Mouse (Mus musculus) forebrain, embryonic 12.5 days (tissue): ENCODE data around the gene Asna1. TPM values are rescaled to one million over a fixed set of nuclear protein-coding genes. Genes with fewer than 3 reads are reported as not detected.
A peak's percentile ranks its signal among the peaks of the same experiment; 100 is the strongest.

ENCODE experiments used
- ATAC-seq: fragments of 200-750 bp; cut with Nextera tagmentation; 2 replicates; pipeline ENCODE4 v1.8.0; 2017; ENCODE audit warnings: moderate TSS enrichment; ENCODE audit not compliant: low FRiP score
- H3K27ac ChIP-seq: fragments of 300-500 bp; sonication (generic); 2 replicates; pipeline ENCODE4 v1.5.1; 2016; ENCODE audit warnings: mild to moderate bottlenecking
- H3K27me3 ChIP-seq: fragments of 300-500 bp; sonication (generic); 2 replicates; pipeline ENCODE4 v1.6.1; 2016; ENCODE audit warnings: mild to moderate bottlenecking
- H3K36me3 ChIP-seq: fragments of 300-500 bp; sonication (generic); replicated peaks from 2 replicates; pipeline ENCODE4 v1.6.1; 2016; ENCODE audit warnings: mild to moderate bottlenecking
- H3K4me1 ChIP-seq: fragments of 300-500 bp; sonication (generic); 2 replicates; pipeline ENCODE4 v1.6.1; 2016
- H3K4me2 ChIP-seq: fragments of 300-500 bp; sonication (generic); 2 replicates; pipeline ENCODE4 v1.6.1; 2016; ENCODE audit warnings: mild to moderate bottlenecking, moderate library complexity
- H3K4me3 ChIP-seq: fragments of 300-500 bp; sonication (generic); replicated peaks from 2 replicates; pipeline ENCODE4 v1.5.1; 2016; ENCODE audit warnings: mild to moderate bottlenecking
- H3K9ac ChIP-seq: fragments of 300-500 bp; sonication (generic); 2 replicates; pipeline ENCODE4 v1.6.1; 2016; ENCODE audit warnings: mild to moderate bottlenecking
- H3K9me3 ChIP-seq: fragments of 300-500 bp; sonication (generic); 2 replicates; pipeline ENCODE4 v1.6.1; 2016
- WGBS: fragments of 180-500 bp; shearing (Covaris S2); methylation state at CpG from one replicate; pipeline ENCODE4 v1.1.7; 2016; 5-methylcytosine and 5-hydroxymethylcytosine counted together
- polyA plus RNA-seq: library from polyadenylated mRNA; unstranded; fragments of >200 nt; fragmentation: Nextera tagmentation; extraction: Ambion mirVana; gene quantifications from 2 replicates; pipeline ENCODE4 v1.2.1, GENCODE M21; 2016

The Asna1 gene
- polyA plus RNA-seq, 1 experiment from 2014 or later: 140 TPM

GRCm38 (mm10) chr8:85032622-85033311, 7.7 kb upstream of the Asna1 start:
- H3K36me3 ChIP-seq: peaks cover 54% of the 10 kb centered on the region
- H3K27ac ChIP-seq: no peak overlapping the region
- 84% methylated on average over 4 of the region's 4 CpGs for WGBS

GRCm38 (mm10) chr8:85029271-85029670, 4.2 kb upstream of the Asna1 start:
- H3K4me2 ChIP-seq: peak overlapping the region; percentile 97; the same call in 1 of the 2 replicates
- H3K4me3 ChIP-seq: peak overlapping the region; percentile 99
- H3K9me3 ChIP-seq: no peaks in the 10 kb centered on the region
- peaks cover 52% of the 10 kb centered on the region for H3K36me3 ChIP-seq
- peak overlapping the region; percentile 99; the same call in 1 of the 2 replicates for H3K9ac ChIP-seq
- WGBS: 92% methylated on average over 14 of the region's 14 CpGs
- no peak for ATAC-seq
- no peak overlapping the region for H3K27ac ChIP-seq
- H3K27me3 ChIP-seq: no peaks in the 10 kb centered on the region
- peaks cover 39% of the 10 kb centered on the region for H3K4me1 ChIP-seq

More at GRCm38 (mm10) chr8:85032622-85033311, 7.7 kb upstream of the Asna1 start:
- H3K9ac ChIP-seq: no peak overlapping the region
- no peak for ATAC-seq
- H3K9me3 ChIP-seq: no peaks in the 10 kb centered on the region
- no peak overlapping the region for H3K4me2 ChIP-seq
- H3K4me3 ChIP-seq: no peak overlapping the region
- H3K27me3 ChIP-seq: no peaks in the 10 kb centered on the region
- peaks cover 39% of the 10 kb centered on the region for H3K4me1 ChIP-seq

DNA sequence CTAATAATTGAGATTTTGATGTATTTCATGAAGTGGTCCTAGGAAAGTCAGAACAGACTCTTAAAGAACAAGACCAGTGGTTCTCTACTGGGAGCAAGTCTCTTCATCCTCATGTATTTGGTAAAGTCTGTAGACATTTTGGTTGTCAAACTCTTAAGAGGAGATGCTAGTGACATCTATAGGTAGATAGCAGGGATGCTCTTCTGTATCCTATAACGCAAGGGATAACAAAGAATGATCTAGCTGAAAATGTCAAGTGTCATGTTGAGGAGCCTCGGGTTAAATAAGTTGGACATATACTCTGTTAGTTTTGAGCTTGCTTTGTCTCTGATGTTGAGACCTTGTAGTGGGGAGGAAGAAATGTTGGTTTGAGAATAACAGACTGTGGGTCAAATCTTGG, 2.8 kb upstream of the Asna1 start:
- Histone ChIP-seq H3K9ac (peak overlapping the region; percentile 99), H3K36me3 (peaks cover 50% of the 10 kb centered on the region), H3K4me3 (peak overlapping the region; percentile 99), H3K9me3 (no peaks in the 10 kb centered on the region), H3K27ac (no peak overlapping the region), H3K4me1 (peaks cover 43% of the 10 kb centered on the region), H3K4me2 (peak overlapping the region; percentile 97), H3K27me3 (no peaks in the 10 kb centered on the region)
- WGBS: 27% methylated on average over 2 of the region's 2 CpGs
- no peak for ATAC-seq

GRCm38 (mm10) chr8:85027516-85027855, 2.4 kb upstream of the Asna1 start:
- H3K9ac ChIP-seq: peak overlapping the region; percentile 99

GRCm38 (mm10) chr8:85026670-85027515, 1.8 kb upstream of the Asna1 start, which contains the start of gene Trir:
Gene Trir (plus strand): TSS chr8:85026823.
- under 1% methylated on average over 73 of the region's 75 CpGs for WGBS
- Histone ChIP-seq H3K4me1 (peaks cover 47% of the 10 kb centered on the region), H3K36me3 (peaks cover 50% of the 10 kb centered on the region), H3K27me3 (no peaks in the 10 kb centered on the region), H3K9ac (peak within 1 kb of the TSS; percentile 99), H3K9me3 (no peaks in the 10 kb centered on the region), H3K27ac (peak within 1 kb of the TSS; percentile 88), H3K4me3 (peak within 1 kb of the TSS; percentile 99), H3K4me2 (peak within 1 kb of the TSS; percentile 97)
- peak; percentile 80 for ATAC-seq

More at GRCm38 (mm10) chr8:85027516-85027855, 2.4 kb upstream of the Asna1 start:
- Histone ChIP-seq H3K36me3 (peaks cover 50% of the 10 kb centered on the region), H3K27me3 (no peaks in the 10 kb centered on the region), H3K4me2 (peak overlapping the region; percentile 97), H3K4me3 (peak overlapping the region; percentile 99), H3K4me1 (peaks cover 43% of the 10 kb centered on the region), H3K9me3 (no peaks in the 10 kb centered on the region), H3K27ac (peak overlapping the region; percentile 88; the same call in 1 of the 2 replicates)
- 2% methylated on average over 13 of the region's 13 CpGs for WGBS
- ATAC-seq: no peak

DNA sequence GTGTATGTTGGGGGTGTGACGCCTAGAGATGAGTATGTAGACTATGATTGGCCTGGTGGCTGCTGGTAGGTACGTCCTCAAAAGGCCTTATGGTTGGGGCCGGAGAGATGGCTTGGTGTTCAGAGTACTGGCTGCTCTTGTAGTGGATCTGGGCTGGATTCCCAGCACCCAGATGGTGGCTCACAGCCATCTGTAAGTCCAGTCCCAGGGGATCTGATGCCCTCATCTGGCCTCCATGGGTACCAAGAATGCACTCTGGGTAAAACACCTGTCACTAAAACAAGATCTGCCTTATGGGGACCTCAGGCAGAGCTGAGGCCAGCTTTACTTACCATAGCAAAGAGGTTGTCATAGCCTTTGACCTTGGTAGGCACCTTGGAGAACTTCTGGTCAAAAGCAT, 1.2 kb downstream of the Asna1 start:
- peaks cover 42% of the 10 kb centered on the region for H3K4me1 ChIP-seq
- H3K9me3 ChIP-seq: no peaks in the 10 kb centered on the region
- peak overlapping the region; percentile 90 for H3K4me3 ChIP-seq
- no peak for ATAC-seq
- WGBS: 95% methylated on average over 3 of the region's 3 CpGs
- H3K4me2 ChIP-seq: peak overlapping the region; percentile 97
- no peaks in the 10 kb centered on the region for H3K27me3 ChIP-seq
- H3K27ac ChIP-seq: no peak overlapping the region
- H3K9ac ChIP-seq: no peak overlapping the region
- H3K36me3 ChIP-seq: peaks cover 52% of the 10 kb centered on the region

- no peak overlapping the region for H3K27ac ChIP-seq
- no peak overlapping the region for H3K9ac ChIP-seq
- no peaks in the 10 kb centered on the region for H3K9me3 ChIP-seq
- H3K4me1 ChIP-seq: peaks cover 29% of the 10 kb centered on the region
- ATAC-seq: no peak
- no peak overlapping the region for H3K4me2 ChIP-seq
- 97% methylated on average over 3 of the region's 3 CpGs for WGBS
- no peak overlapping the region for H3K4me3 ChIP-seq
- peaks cover 69% of the 10 kb centered on the region for H3K36me3 ChIP-seq
- H3K27me3 ChIP-seq: no peaks in the 10 kb centered on the region
Measured at GRCm38 (mm10) chr8:85021514-85022055, 3.5 kb downstream of the Asna1 start.

GRCm38 (mm10) chr8:85017209-85017608, 7.9 kb downstream of the Asna1 start:
- no peak for ATAC-seq
- Histone ChIP-seq H3K27ac (no peak overlapping the region), H3K27me3 (peaks cover 29% of the 10 kb centered on the region), H3K4me1 (peaks cover 11% of the 10 kb centered on the region), H3K36me3 (peaks cover 51% of the 10 kb centered on the region), H3K4me3 (no peak overlapping the region), H3K9ac (no peak overlapping the region), H3K4me2 (no peak overlapping the region), H3K9me3 (no peaks in the 10 kb centered on the region)
- 29% methylated on average over 5 of the region's 5 CpGs for WGBS

DNA sequence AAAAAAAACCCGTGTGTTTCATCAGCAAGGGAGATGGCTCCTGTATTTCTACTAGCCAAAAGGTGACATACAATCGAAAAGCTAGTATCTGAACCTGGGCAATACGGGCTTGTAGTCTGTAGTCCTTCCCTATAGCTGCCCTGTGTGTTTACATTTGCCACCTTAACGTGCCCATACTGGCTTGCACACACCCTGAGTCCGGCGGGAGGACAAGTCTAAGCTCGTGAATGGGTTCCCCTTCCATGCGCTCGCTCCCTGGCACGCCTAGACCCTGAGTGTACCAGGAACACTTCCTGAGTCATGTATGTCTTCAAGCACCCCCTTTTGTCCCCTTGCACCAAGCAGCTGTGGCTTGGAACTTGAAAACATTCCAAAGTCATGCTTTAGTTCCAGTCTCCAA, 8.4 kb downstream of the Asna1 start:
- Histone ChIP-seq H3K4me2 (no peak overlapping the region), H3K9ac (no peak overlapping the region), H3K9me3 (no peaks in the 10 kb centered on the region), H3K27ac (no peak overlapping the region), H3K4me1 (peaks cover 6% of the 10 kb centered on the region), H3K36me3 (peaks cover 46% of the 10 kb centered on the region), H3K4me3 (no peak overlapping the region), H3K27me3 (peaks cover 34% of the 10 kb centered on the region)
- 72% methylated on average over 10 of the region's 10 CpGs for WGBS
- no peak for ATAC-seq

DNA sequence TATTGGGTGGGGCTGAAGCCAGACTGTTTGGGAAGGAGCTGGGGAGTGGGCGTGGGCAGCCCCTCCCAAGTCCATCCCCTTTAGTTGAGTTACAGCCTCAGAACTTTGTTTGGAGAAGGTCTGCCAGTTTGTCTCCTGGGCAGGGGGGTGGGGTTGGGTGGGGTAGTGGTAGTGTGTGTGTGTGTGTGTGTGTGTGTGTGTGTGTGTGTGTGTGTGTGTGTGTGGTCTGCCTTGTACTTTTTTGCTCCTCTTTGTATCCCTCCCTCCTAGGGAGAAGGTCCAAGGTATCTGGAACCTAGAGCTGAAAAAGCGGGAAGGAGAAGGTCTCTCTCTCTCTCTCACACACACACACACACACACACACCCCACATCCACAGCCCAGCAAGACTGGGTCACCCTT, 10.7 kb downstream of the Asna1 start, which contains the start of gene Best2:
Gene Best2 (minus strand): TSS at position 101 of the 400 bp plus-strand sequence.
- ATAC-seq: no peak
- Histone ChIP-seq H3K9me3 (0 out of 2 replicates have a peak, but pooled peaks cover under 1% of the 10 kb centered on the region), H3K4me1 (peaks cover 6% of the 10 kb centered on the region), H3K27me3 (peaks cover 50% of the 10 kb centered on the region), H3K4me3 (peak within 1 kb of the TSS; percentile 37), H3K27ac (no peak within 1 kb of the TSS), H3K36me3 (peaks cover 23% of the 10 kb centered on the region), H3K9ac (peak within 1 kb of the TSS; percentile 59), H3K4me2 (peak within 1 kb of the TSS; percentile 76)
- WGBS: 61% methylated on average over 1 of the region's 2 CpGs

- 6% methylated on average over 25 of the region's 26 CpGs for WGBS
Measured at GRCm38 (mm10) chr8:85013230-85013840, 11.7 kb downstream of the Asna1 start.

More at GRCm38 (mm10) chr8:85013230-85013840, 11.7 kb downstream of the Asna1 start:
- H3K27me3 ChIP-seq: peaks cover 60% of the 10 kb centered on the region
- H3K4me2 ChIP-seq: peak overlapping the region; percentile 76
- H3K27ac ChIP-seq: no peak overlapping the region
- peaks cover 6% of the 10 kb centered on the region for H3K4me1 ChIP-seq
- peak; percentile 79; the same call in 1 of the 2 replicates for ATAC-seq
- peak overlapping the region; percentile 59 for H3K9ac ChIP-seq
- 0 out of 2 replicates have a peak, but pooled peaks cover 5% of the 10 kb centered on the region for H3K9me3 ChIP-seq
- H3K36me3 ChIP-seq: peaks cover 12% of the 10 kb centered on the region
- H3K4me3 ChIP-seq: peak overlapping the region; percentile 37
